Mouse (Mus musculus) right cerebral cortex, postnatal 36 days (tissue): ENCODE measurements around the gene Bpifb9a.
A peak's percentile ranks its signal among the peaks of the same experiment; 100 is the strongest.
"Not testable (repeated sequence)": the region's sequence is repeated elsewhere in the genome, so short reads cannot be mapped to it uniquely, and the experiment has no call there.

Experiments used
- DNase-seq, 2 experiments: peaks; one replicate each; pipeline ENCODE4 v3.0.0; 2022; ENCODE audit warnings: low spot score in 2 of 2, mixed read lengths in 1 of 2

The Bpifb9a gene

GRCm38 (mm10) chr2:154257554-154257953 lies at the start of gene Bpifb9a:
Gene Bpifb9a (plus strand): TSS chr2:154257854.
- not testable (repeated sequence) for DNase-seq

GRCm38 (mm10) chr2:154209112-154209511 lies 48.5 kb upstream of the Bpifb9a start:
- DNase-seq = no peak

GRCm38 (mm10) chr2:154211121-154211520 lies 46.5 kb upstream of the Bpifb9a start:
- DNase-seq = no peak

GRCm38 (mm10) chr2:154211881-154212280 lies 45.8 kb upstream of the Bpifb9a start:
- peak; percentile 62 to 77 for DNase-seq

- peak in 1 of 2 experiments; percentile 20 for DNase-seq
These were observed 42.5 kb upstream of the Bpifb9a start for GRCm38 (mm10) chr2:154215191-154215590.

- DNase-seq = no peak
These were observed 37.7 kb upstream of the Bpifb9a start for GRCm38 (mm10) chr2:154219950-154220349.

- DNase-seq = no peak
These were observed 34.3 kb upstream of the Bpifb9a start, which contains the start of gene Bpifb5 for GRCm38 (mm10) chr2:154223265-154223916. Gene Bpifb5 (plus strand): TSS chr2:154223742.

- no peak for DNase-seq
These were observed 33.8 kb upstream of the Bpifb9a start for GRCm38 (mm10) chr2:154223917-154224273.

GRCm38 (mm10) chr2:154226991-154227390 lies 30.7 kb upstream of the Bpifb9a start:
- no peak for DNase-seq

GRCm38 (mm10) chr2:154227830-154228229 lies 29.8 kb upstream of the Bpifb9a start:
- no peak for DNase-seq

- no peak for DNase-seq
These were observed 24.2 kb upstream of the Bpifb9a start for GRCm38 (mm10) chr2:154233426-154233825.

GRCm38 (mm10) chr2:154240771-154241170 lies 16.9 kb upstream of the Bpifb9a start:
- DNase-seq = no peak

GRCm38 (mm10) chr2:154242726-154243125 lies 14.9 kb upstream of the Bpifb9a start:
- DNase-seq = not testable (repeated sequence)

GRCm38 (mm10) chr2:154243356-154244036 lies 14.2 kb upstream of the Bpifb9a start:
- peak; percentile 65 to 71 for DNase-seq

- DNase-seq = no peak
These were observed 12.3 kb upstream of the Bpifb9a start for GRCm38 (mm10) chr2:154245322-154245721.

GRCm38 (mm10) chr2:154255254-154255653 lies 2.4 kb upstream of the Bpifb9a start:
- not testable (repeated sequence) for DNase-seq

GRCm38 (mm10) chr2:154255770-154256169 lies 1.9 kb upstream of the Bpifb9a start:
- DNase-seq = no peak

GRCm38 (mm10) chr2:154264397-154264796 lies 6.7 kb downstream of the Bpifb9a start:
- not testable (repeated sequence) for DNase-seq

GRCm38 (mm10) chr2:154291866-154292265 lies 34.2 kb downstream of the Bpifb9a start:
- not testable (repeated sequence) for DNase-seq

- no peak for DNase-seq
These were observed 35.2 kb downstream of the Bpifb9a start for GRCm38 (mm10) chr2:154292833-154293232.

- not testable (repeated sequence) for DNase-seq
These were observed 37.1 kb downstream of the Bpifb9a start for GRCm38 (mm10) chr2:154294746-154295145.

GRCm38 (mm10) chr2:154300496-154300895 lies 42.8 kb downstream of the Bpifb9a start:
- peak in 1 of 2 experiments; percentile 24 for DNase-seq

GRCm38 (mm10) chr2:154301763-154302162 lies 44.1 kb downstream of the Bpifb9a start:
- no peak for DNase-seq
